14 mouse cellular contexts compared by ENCODE assay signal in genomic region chr16:12608259-12608658, GRCm38 (mm10).
DNase-seq lines count a peak whose midpoint lies in the region; ATAC-seq and TF ChIP-seq lines count a peak whose summit lies in the region.
"Had no signal": no experiment of that assay in that cellular context is flagged by ENCODE, and none has a peak within 500 bp of the region (broad histone marks: within the 10 kb centered on the region; RNA-seq: fewer than 3 reads in every experiment).

No protein-coding gene starts in this region.

- no peaks in the 10 kb centered on the region for H3K9me3 ChIP-seq in intestine, embryonic 14.5 days (ENCODE audit: control insufficient read depth, low read length)
- H3K9me3 ChIP-seq in intestine, postnatal 0 days (ENCODE audit: control insufficient read depth): no peaks in the 10 kb centered on the region
- no peaks in the 10 kb centered on the region for H3K9me3 ChIP-seq in midbrain, embryonic 11.5 days (ENCODE audit: control insufficient read depth, low read length)
- H3K9me3 ChIP-seq in midbrain, embryonic 16.5 days (replicated peaks; ENCODE audit: control insufficient read depth, low read length, poor library complexity, severe bottlenecking): no peaks in the 10 kb centered on the region

- no peaks in the 10 kb centered on the region for H3K27me3 ChIP-seq in intestine, embryonic 14.5 days (replicated peaks; ENCODE audit: control insufficient read depth, insufficient read depth, low read length)
- H3K27me3 ChIP-seq in intestine, postnatal 0 days (replicated peaks; ENCODE audit: control insufficient read depth, insufficient read depth, low read length): no peaks in the 10 kb centered on the region
- no peaks in the 10 kb centered on the region for H3K27me3 ChIP-seq in midbrain, embryonic 11.5 days (ENCODE audit: control insufficient read depth, insufficient read depth, low read length)
- H3K27me3 ChIP-seq in midbrain, embryonic 16.5 days (ENCODE audit: control insufficient read depth, insufficient read depth, low read depth, low read length): no peaks in the 10 kb centered on the region
- H3K27me3 ChIP-seq in cerebellum, adult 2 months (ENCODE audit: control insufficient read depth, insufficient read depth, low read length): no peaks in the 10 kb centered on the region
- H3K27me3 ChIP-seq: Patski had no signal

- no peak overlapping the region for H3K27ac ChIP-seq in intestine, embryonic 14.5 days (ENCODE audit: low read depth)
- no peak overlapping the region for H3K27ac ChIP-seq in intestine, postnatal 0 days (ENCODE audit: low read depth, low read length)
- no peak overlapping the region for H3K27ac ChIP-seq in midbrain, embryonic 11.5 days (ENCODE audit: low read depth, low read length)
- no peak overlapping the region for H3K27ac ChIP-seq in midbrain, embryonic 16.5 days (ENCODE audit: low read length)
- H3K27ac ChIP-seq in cerebellum, adult 2 months (ENCODE audit: insufficient read depth, low read length): no peak overlapping the region
- H3K27ac ChIP-seq: macrophage had no signal

- no peak for ATAC-seq in intestine, embryonic 14.5 days (replicated peaks; ENCODE audit: low FRiP score, low TSS enrichment, low read depth)
- no peak for ATAC-seq in intestine, postnatal 0 days
- ATAC-seq in midbrain, embryonic 11.5 days (ENCODE audit: low FRiP score): no peak
- no peak for ATAC-seq in midbrain, embryonic 16.5 days
- ATAC-seq: Patski had no signal

- no peak for TF ChIP-seq POLR2A in cerebellum, adult 2 months (IDR thresholded peaks at IDR 0.05; ENCODE audit: borderline replicate concordance, insufficient read depth, low read length)

- H3K4me2 ChIP-seq in intestine, embryonic 14.5 days (ENCODE audit: low read length): no peak overlapping the region
- no peak overlapping the region for H3K4me2 ChIP-seq in intestine, postnatal 0 days (replicated peaks; ENCODE audit: low read depth)
- H3K4me2 ChIP-seq in midbrain, embryonic 11.5 days: no peak overlapping the region
- H3K4me2 ChIP-seq in midbrain, embryonic 16.5 days (ENCODE audit: low read length): no peak overlapping the region

- TF ChIP-seq CTCF in intestine, postnatal 0 days (IDR thresholded peaks at IDR 0.05; ENCODE audit: low read depth): no peak
- TF ChIP-seq CTCF in cerebellum, adult 2 months (IDR thresholded peaks at IDR 0.05; ENCODE audit: borderline replicate concordance, insufficient read depth, low read depth, low read length): no peak

- no peak overlapping the region for H3K4me3 ChIP-seq in intestine, embryonic 14.5 days (ENCODE audit: low read depth, low read length)
- no peak overlapping the region for H3K4me3 ChIP-seq in intestine, postnatal 0 days (ENCODE audit: low read depth, low read length)
- no peak overlapping the region for H3K4me3 ChIP-seq in midbrain, embryonic 11.5 days (ENCODE audit: low read depth, low read length)
- no peak overlapping the region for H3K4me3 ChIP-seq in midbrain, embryonic 16.5 days (ENCODE audit: low read depth, low read length)
- H3K4me3 ChIP-seq in cerebellum, adult 2 months (replicated peaks; ENCODE audit: insufficient read depth, low read depth, low read length): no peak overlapping the region

- 68% methylated on average over 6 of the region's 6 CpGs for WGBS in intestine, embryonic 14.5 days
- 67% methylated on average over 6 of the region's 6 CpGs for WGBS in intestine, postnatal 0 days
- 76% methylated on average over 6 of the region's 6 CpGs for WGBS in midbrain, embryonic 11.5 days
- WGBS in midbrain, embryonic 16.5 days: 75% methylated on average over 6 of the region's 6 CpGs
- WGBS in cerebellum, adult 2 months: 80% methylated on average over 6 of the region's 6 CpGs

- no peaks in the 10 kb centered on the region for H3K36me3 ChIP-seq in intestine, embryonic 14.5 days (ENCODE audit: control insufficient read depth, insufficient read depth, low read length)
- no peaks in the 10 kb centered on the region for H3K36me3 ChIP-seq in intestine, postnatal 0 days (ENCODE audit: control insufficient read depth, insufficient read depth)
- H3K36me3 ChIP-seq in midbrain, embryonic 11.5 days (ENCODE audit: control insufficient read depth, insufficient read depth, low read length): no peaks in the 10 kb centered on the region
- no peaks in the 10 kb centered on the region for H3K36me3 ChIP-seq in midbrain, embryonic 16.5 days (ENCODE audit: control insufficient read depth, insufficient read depth, low read length)

- DNase-seq in intestine, embryonic 14.5 days (ENCODE audit: low spot score): peak; percentile 54
- DNase-seq in midbrain, embryonic 11.5 days (ENCODE audit: low spot score, missing footprints): peak; percentile 89
- DNase-seq in embryo, embryonic 11 days: peak; percentile 71
- DNase-seq in retina, postnatal 1 day: peak; percentile 27
- no peak for DNase-seq in cerebellum, adult 2 months
- DNase-seq in cerebellum, postnatal 36 days: no peak
- DNase-seq: cerebellum, adult 18-20 months; heart, adult 11 months; liver; thymus, adult 18-20 months had no signal

- no peak overlapping the region for H3K9ac ChIP-seq in intestine, embryonic 14.5 days (ENCODE audit: low read length)
- no peak overlapping the region for H3K9ac ChIP-seq in intestine, postnatal 0 days (ENCODE audit: low read depth, low read length)
- H3K9ac ChIP-seq in midbrain, embryonic 11.5 days (ENCODE audit: low read length): no peak overlapping the region
- H3K9ac ChIP-seq in midbrain, embryonic 16.5 days (ENCODE audit: low read depth, low read length): no peak overlapping the region

- no peaks in the 10 kb centered on the region for H3K4me1 ChIP-seq in intestine, embryonic 14.5 days (replicated peaks; ENCODE audit: control insufficient read depth, insufficient read depth, low read length)
- no peaks in the 10 kb centered on the region for H3K4me1 ChIP-seq in intestine, postnatal 0 days (replicated peaks; ENCODE audit: control insufficient read depth, insufficient read depth, low read length)
- H3K4me1 ChIP-seq in midbrain, embryonic 11.5 days (ENCODE audit: control insufficient read depth, insufficient read depth, low read length): no peaks in the 10 kb centered on the region
- H3K4me1 ChIP-seq in midbrain, embryonic 16.5 days (ENCODE audit: control insufficient read depth, insufficient read depth, low read length): no peaks in the 10 kb centered on the region
- no peaks in the 10 kb centered on the region for H3K4me1 ChIP-seq in cerebellum, adult 2 months (ENCODE audit: control insufficient read depth, insufficient read depth, low read length)

Comparison
In these comparisons a context has a peak if more than half of its experiments do, and no peak if none do; other contexts are left out.
1. DNase-seq: peak in intestine, embryonic 14.5 days (single experiment), midbrain, embryonic 11.5 days (single experiment), embryo, embryonic 11 days (single experiment) and retina, postnatal 1 day (single experiment); none in cerebellum, adult 2 months (0 of 2) and cerebellum, postnatal 36 days (0 of 2).